Mouse (Mus musculus): ENCODE measurements at regions not wholly inside any gene's neighbourhood (a gene's known extent, or its start where the extent isn't known, plus 50 kb on each side); places are given as distances from the start of the nearest gene placed in this dataset.

DNA sequence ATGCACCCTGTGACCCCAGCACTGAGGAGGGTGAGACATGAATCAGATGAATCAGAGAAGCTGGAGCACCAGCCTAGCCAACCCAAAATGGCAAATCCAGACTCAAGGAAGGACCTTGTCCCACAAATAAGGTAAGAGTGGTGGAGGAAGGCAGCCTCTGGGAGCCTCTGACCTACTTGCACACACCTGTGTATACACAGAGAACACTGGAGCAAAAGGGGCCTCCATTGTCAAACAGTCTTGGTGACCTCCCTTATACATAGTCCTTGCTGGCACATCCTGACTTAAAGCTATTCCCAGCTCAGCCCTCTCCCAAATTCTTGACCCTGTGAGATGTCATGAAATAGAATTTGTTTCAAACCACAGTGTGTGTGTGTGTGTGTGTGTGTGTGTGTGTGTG is 57.1 kb downstream of the Inhbb start:
- in situ Hi-C loops (cut with MboI, MseI) = no loop called here

DNA sequence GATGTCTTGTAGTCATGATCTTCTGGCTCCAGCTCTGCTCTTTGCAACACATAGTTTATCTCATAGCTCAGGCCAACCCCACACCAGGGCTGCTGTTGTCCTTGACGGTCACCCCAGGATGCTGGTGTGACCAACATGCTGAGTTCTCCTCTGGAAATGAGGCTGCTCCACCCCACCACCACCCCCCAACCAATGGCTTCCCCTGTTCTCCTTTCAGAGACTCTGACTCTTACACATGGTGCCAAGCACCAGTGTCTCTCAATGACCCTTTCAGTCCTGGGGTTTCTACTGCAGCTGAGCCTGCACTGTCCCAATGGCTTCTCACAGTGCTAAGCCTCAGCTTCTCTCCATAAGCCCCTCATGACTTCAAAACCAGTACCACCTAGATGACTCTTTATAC is 64.0 kb downstream of the Inhbb start:
- in situ Hi-C loops (cut with MboI, MseI) = no loop called here

DNA sequence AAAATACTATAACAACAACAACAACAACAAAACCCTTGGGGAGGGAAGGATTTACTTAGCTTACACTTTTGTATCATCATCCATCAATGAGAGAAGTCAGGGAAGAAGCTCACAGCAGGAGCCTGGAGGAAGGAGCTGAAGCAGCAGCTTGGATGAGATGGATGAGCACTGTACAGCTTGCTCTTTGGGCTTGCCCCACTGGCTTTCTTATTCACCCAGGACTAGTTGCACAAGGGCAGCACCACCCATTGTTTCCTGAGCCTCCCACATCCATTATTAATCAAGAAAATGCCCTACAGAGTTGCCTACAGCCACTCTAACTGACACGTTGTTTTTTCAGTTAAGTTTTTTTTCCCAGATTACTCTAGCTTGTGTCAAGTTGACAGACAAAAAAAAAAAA is 65.1 kb downstream of the Inhbb start:
- in situ Hi-C loops (cut with MboI, MseI) = no loop called here

DNA sequence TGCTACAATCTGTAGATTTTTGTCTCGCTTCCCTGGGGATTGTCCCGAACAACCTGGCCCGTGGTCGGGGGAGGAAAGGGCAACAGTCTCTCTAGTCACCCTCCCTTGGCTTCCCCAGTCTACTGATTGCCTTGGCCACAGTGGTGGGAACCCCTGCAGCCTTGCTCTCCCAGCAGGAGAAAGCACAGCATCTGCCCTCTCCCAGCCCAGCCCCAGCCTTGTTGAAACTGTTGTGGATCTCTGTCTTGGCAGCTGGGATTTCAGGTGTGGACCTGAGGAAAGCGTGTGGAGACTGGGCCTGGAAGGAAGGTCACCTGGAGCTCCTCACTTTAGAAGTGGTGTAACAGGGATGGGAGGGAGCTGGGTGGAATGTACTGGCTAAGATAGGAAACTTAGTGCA is 66.6 kb downstream of the Inhbb start:
- in situ Hi-C loops (cut with MboI, MseI) = no loop called here

GRCm38 (mm10) chr1:119351567-119351966 is 70.5 kb downstream of the Inhbb start:
- in situ Hi-C loops (cut with MboI, MseI) = no loop called here

DNA sequence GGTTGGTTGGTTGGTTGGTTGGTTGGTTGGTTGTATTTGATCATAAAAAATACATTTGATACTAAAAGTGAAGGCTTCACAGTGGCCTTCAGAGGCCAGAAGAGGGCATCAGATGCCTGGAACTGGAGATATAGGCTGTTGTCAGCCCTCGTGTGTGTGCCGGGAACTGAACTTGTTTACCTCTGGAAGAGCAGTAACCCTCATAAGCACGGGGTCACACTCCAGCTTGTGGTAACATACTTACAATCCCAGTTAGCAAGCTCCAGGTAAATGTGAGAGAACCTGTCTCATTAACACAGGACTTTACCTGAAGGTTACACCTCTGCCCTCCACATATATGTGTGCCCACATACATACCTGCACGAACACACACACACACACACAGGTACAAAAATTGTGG is 71.2 kb downstream of the Inhbb start:
- in situ Hi-C loops (cut with MboI, MseI) = no loop called here

- in situ Hi-C loops (cut with MboI, MseI) = no loop called here
These were observed 71.8 kb downstream of the Inhbb start for GRCm38 (mm10) chr1:119350296-119350695.

GRCm38 (mm10) chr1:119348456-119349208 is 73.4 kb downstream of the Inhbb start:
- in situ Hi-C loops (cut with MboI, MseI) = no loop called here

- in situ Hi-C loops (cut with MboI, MseI) = no loop called here
These were observed 74.3 kb downstream of the Inhbb start for GRCm38 (mm10) chr1:119347749-119348148.

DNA sequence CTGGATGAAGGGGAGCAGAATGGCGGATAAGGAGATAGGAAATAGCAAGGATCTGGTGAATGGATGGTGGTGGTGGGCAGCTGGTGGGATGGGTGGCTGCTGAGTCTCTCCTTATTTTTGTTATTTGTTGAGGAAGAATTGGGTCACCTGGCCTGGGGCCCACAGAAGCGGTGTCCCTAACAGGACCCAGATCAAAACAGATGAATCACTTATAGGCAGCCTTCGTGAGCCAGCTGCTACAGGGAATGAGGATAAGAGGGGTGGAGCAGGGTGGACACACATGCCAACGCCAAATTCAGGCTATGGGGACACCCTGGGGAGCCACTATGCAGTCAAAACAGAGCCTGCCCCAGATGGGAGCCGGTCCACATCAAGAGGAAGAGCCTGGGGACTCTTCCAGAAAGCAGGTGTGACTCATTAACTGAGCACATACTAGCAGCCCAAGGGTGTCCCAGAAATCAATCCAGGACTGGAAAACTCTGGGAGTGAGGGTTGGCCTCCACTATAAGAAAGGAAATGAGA is 75.4 kb downstream of the Inhbb start:
- in situ Hi-C loops (cut with MboI, MseI) = no loop called here

- in situ Hi-C loops (cut with MboI, MseI) = no loop called here
These were observed 76.8 kb downstream of the Inhbb start for GRCm38 (mm10) chr1:119345115-119345791.

- in situ Hi-C loops (cut with MboI, MseI) = no loop called here
These were observed 78.0 kb downstream of the Inhbb start for GRCm38 (mm10) chr1:119344046-119344445.

DNA sequence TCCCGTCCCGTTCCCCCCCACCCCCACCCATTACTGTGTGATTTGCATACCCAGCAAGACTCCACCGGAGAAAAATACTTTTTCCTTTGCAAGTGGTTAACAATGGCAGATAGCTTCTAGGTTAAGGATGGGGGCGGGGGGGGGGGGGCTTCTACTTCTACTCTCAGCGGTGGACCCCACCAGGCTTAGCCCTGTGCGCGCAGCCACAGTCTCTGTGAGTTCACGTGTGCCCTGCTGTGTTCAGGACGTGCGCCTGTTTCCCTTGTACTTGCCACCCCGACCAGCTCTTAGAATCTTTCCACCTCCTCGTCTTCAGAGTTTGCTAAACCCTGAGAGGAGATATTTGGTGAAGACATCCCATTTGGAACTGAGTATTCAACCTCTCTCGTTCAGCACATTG is 86.9 kb downstream of the Inhbb start:
- in situ Hi-C loops (cut with MboI, MseI) = no loop called here

DNA sequence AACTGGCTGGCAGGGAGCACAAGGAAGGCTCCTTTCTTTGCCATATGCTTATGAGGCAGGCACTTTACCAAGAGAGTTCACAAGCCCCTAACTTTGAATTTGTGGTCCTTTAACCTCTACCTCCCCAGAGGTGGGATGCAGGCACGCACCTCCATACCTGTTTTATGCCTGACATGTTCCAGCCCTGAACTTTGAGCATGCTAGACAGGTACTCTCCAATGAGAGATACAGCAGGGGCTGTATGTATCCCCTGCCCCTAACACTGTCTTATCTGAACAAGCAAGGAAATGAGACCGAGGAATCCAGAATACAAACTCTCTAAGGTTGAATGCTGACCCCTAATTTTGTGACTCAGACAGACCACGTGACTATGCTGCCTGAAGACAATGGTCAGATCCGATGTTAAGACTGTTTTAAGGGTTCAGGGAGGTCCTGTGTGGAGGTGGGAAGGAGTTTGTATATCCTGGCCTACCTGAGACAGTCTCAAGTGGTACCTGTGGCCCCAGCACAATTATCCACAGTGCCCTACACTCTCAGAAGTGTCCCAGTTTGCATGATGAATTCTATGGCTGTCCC is 91.2 kb downstream of the Inhbb start:
- in situ Hi-C loops (cut with MboI, MseI) = no loop called here

GRCm38 (mm10) chr1:119329693-119330434 is 92.2 kb downstream of the Inhbb start:
- in situ Hi-C loops (cut with MboI, MseI) = no loop called here

DNA sequence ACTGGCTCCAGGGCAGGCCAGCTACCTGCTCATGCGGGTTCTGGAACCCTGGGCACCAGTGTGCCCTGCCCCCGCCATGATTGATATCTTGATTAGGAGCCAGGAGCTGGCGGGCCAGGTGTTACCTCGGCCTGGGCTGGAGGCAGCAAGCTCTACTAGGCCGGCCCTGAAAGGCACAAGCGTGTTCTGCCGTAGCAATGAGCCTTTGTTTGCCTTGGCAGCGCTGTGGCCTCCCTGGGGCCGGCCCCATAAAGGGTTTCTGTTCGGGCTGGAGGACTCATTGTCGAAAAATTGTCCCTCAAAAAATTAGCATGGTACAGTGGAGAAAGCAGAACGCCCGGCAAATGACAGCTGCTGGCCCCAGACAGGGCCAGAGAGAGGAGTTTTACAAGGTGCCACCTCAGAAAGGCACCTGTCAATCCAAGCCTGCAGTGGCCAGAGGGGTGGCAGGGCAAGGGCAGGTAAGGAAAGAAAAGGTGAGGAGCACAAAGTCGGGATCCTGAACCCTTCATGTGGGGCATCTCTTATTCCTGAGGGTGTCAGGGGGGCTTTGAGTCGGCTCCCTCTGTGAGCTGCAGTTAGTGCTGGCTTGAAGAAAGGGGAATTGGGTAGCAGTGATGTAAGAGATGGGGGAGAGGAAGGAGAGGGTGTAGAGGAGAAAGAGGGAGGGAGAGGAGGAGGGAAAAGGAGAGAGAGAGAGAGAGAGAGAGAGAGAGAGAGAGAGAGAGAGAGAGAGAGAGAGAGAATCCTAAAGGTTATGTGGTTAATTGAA is 92.9 kb downstream of the Inhbb start:
- in situ Hi-C loops (cut with MboI, MseI) = no loop called here

GRCm38 (mm10) chr1:119324551-119324950 is 97.5 kb downstream of the Inhbb start:
- in situ Hi-C loops (cut with MboI, MseI) = no loop called here

GRCm38 (mm10) chr1:119322279-119322995 is 99.6 kb downstream of the Inhbb start:
- in situ Hi-C loops (cut with MboI, MseI) = no loop called here

DNA sequence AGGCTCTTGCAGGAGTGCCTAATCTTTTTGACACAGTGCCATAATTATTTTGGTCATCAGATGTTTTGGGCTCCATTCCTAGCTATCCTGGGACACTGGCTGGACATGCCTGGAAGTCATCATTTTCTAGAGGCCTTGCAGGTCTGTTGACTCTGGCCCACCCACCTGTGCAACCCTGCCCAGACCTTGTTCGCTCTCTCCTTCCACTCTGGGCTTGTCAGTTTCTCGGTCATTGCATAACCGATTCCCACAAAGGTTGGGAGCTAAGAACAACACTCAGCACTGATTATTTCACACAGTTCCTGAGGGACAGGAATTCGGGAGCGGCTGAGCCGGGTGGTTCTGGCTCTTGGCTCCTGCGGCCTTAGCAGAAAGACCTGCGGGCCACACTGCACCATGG is 100.2 kb downstream of the Inhbb start:
- in situ Hi-C loops (cut with MboI, MseI) = no loop called here

DNA sequence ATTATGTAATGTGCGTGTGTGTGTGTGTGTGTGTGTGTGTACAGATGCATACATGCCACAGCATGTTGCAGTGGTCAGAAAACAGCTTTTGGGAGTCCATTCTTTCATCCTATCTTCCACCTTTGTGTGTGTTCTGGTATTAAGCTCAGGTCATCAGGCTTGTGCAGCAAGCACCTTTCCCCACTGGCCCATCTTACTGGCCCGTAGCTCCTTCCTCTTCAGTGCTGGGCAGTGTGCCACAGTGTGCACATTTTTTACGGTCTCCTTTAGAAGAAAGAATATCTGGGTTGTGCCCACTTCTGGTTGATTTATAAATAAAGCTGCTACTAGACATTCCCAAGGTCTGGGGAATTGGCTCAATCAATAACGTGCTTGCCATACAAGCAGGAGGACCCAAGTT is 105.0 kb downstream of the Inhbb start:
- in situ Hi-C loops (cut with MboI, MseI) = no loop called here
